Mouse (Mus musculus) kidney, adult 2 months (tissue): ENCODE data around the gene Tmem33.

Source experiments
- CTCF ChIP-seq: fragments of 200-500 bp; conservative IDR thresholded peaks from 2 replicates; pipeline ENCODE4 v1.5.1; 2011; ENCODE audit warnings: low read depth, mild to moderate bottlenecking, control low read depth, low read length, moderate library complexity, mixed read lengths; ENCODE audit not compliant: insufficient read depth, insufficient read length
- POLR2A ChIP-seq: fragments of 200-500 bp; IDR thresholded peaks from one replicate; pipeline ENCODE4 v1.6.1; 2011; ENCODE audit warnings: low read depth, low read length, control low read depth

DNA sequence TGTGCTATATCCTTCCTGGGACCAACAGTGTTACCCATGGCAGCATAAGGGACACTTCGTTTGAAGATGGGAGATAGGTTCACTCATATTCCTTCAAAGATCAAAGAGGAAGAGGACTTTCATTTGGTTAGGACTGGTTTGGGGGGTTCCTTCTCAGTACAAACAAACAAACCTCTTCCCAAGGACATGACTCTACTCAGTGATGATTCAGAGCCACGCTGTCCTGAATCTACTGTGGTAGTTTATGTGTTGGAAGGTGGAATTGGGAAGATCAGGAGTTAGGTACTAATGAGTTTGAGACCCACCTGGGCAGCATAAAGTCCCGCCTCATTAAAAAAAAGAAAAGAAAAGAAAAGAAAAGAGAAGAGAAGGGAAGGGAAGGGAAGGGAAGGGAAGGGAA lies 24.9 kb upstream of the Tmem33 start:
- TF ChIP-seq CTCF: no peak
- TF ChIP-seq POLR2A: no peak
